Mouse (Mus musculus): Measurements from ENCODE around the gene Traf3.

Traf3 gene

GRCm38 (mm10) chr12:111152981-111153710 lies 13.0 kb upstream of the Traf3 start:
- no peak for DNase-seq (ENCODE audit: low spot score in 2 of 2)

DNA sequence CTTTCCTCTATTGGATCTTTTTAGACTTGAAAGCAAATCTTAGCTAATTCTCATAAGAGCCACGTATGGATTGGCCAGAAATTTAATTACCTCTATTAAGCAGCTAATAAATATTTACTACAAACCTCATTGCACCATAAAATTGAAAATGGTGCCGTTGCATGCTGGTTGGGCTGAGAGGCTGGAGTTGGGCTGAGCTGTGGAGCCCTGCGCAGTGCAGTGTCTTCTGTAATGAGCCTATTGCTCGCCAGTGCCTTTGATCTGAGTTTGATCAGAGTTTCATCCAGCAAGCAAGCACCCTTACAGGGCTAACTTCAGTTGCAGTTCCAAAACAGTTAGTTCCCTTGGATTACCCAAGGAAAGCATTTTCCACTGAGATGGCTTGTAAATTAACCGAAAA lies 12.2 kb upstream of the Traf3 start:
- no peak for DNase-seq (ENCODE audit: low spot score in 2 of 2)

DNA sequence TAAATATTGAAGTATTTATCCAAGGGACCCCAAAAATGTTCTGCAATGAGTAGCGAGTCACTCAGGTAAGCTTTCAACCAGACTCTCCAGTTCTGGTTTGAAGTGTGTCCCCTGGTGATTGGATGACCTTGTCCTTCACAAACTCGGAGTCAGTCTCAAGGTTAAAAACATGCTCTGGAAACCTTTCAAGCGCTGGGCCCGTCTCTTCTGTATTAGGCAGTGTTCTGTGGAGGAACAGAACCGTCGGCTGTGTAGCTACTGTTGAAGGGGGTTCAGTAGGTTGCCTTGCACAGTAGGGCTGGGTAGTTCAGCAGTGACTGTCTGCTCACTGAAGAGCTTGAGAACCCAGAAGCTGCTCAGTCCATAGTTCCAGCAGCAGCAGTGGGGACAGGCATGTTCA lies 11.5 kb upstream of the Traf3 start:
- no peak for DNase-seq (ENCODE audit: low spot score in 2 of 2)

DNA sequence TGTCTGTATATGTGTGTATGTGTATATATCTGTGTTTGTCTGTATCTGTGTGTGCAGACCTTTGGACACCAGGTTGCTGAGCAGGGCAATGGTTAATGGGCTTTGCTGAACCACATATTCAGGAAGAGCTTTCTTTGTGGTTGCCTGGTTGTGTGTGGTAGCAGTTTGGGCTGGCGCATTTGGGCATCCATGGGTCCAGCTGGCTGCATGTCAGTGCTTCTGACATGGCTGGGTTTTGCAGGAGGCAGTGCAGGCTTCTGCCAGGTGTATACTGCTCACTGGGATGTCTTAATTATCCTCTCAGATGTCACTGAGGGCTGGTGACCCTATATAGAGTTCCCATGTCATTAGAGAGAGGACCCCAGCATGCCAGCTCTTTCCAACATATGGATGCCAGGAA lies 10.4 kb upstream of the Traf3 start:
- DNase-seq (ENCODE audit: low spot score in 2 of 2), result no peak

- no peak for DNase-seq (ENCODE audit: low spot score in 2 of 2)
Measured at GRCm38 (mm10) chr12:111159659-111160428, 6.3 kb upstream of the Traf3 start.

DNA sequence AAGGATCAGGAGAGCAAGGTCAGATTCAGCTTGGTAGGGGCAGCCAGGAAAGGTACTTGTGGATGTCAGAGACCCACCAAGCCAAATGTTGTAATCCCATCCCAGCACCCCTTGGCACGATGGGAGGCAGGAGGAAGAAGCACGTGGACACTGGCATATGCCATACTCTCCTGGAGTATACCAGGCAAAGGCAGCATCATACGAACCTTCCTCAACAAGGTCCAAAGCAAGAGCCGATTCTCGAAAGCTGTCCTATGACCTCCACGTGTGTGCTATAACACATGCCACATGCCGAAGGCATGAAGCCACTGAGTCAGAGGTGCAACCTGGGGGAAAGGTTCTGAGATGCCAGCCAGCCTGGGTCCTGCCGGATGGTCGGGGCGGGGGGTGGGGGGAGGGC lies 5.3 kb upstream of the Traf3 start:
- DNase-seq (ENCODE audit: low spot score in 2 of 2), result no peak

- no peak for DNase-seq (ENCODE audit: low spot score in 2 of 2)
Measured at GRCm38 (mm10) chr12:111161943-111162311, 4.2 kb upstream of the Traf3 start.

GRCm38 (mm10) chr12:111162312-111163061 lies 3.7 kb upstream of the Traf3 start:
- no peak for DNase-seq (ENCODE audit: low spot score in 2 of 2)

DNA sequence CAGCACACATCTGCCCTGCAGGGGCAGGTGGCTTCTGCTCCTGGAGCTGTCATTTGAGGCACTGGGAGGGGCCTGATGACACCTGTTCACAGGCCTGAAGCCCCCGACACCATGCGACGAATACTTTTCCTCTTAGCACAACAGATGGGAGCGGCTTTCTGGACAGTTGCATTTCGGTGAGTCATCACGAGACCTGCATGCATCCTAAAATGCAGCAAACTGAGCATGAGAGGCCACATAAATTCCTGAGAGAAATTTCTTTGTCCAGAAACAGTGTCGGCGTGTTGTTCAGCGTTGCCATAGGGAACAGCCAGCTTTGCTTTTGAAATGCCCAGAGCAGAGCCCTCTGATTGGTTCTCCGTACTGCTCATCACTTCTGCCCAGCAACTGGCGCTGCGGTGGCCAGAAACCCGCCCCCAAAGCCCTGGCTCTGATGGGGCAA lies 1.8 kb upstream of the Traf3 start:
- DNase-seq (ENCODE audit: low spot score in 2 of 2), result peak; percentile 79 to 90

DNA sequence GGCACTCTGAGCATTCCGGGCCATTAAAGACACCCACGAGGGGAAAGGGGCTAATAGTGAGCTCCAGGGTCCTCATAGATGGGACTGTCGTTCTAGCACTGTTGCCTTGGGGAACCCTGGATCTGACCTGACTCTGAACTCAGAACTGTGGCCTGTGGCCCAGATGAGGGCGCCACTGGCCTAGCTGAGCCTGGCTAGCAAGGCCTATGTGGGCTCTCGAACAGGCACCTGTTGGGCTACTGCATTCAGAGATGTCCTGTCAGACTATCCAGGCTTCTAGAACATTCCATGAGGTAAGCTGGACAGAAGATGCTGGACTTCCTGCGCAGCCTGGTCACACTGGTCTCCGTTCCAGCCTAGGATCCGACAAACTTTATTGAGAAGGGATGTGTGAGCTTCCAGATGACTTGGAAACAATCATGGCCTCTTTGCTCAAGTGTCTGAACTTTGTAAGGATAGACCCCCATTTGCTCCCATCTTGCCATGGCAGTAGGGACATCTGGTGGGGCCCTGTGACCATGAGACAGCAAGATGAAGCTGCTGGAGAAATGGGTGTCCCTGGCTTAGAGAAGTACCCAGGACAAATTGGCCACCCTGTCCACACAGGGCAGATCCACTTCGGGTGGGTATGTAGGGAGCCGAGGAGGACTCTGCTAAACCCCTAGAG lies 891 bp upstream of the Traf3 start:
- no peak for DNase-seq (ENCODE audit: low spot score in 2 of 2)

- no peak for DNase-seq (ENCODE audit: low spot score in 2 of 2)
Measured at GRCm38 (mm10) chr12:111166681-111167289, 615 bp downstream of the Traf3 start.

DNA sequence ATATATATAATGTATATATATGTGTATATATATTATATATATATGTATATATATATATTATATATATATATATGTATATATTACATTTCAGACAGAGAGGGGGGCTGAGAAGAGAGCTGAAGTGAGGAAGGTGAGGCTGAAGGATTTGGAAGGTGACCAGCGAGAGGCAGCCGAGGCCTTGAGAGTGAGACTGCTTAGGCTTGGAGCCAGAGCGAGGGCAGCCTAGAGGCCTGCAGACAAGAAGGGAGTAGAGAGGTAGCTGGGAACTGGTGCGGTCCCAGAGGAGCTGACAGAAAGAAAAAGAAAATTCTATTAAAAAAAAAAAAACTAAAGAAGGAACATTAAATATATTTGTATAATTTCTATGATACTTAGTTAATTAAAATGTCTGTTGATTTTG lies 2.7 kb downstream of the Traf3 start:
- no peak for DNase-seq (ENCODE audit: low spot score in 2 of 2)

GRCm38 (mm10) chr12:111178772-111179171 lies 12.6 kb downstream of the Traf3 start:
- no peak for DNase-seq (ENCODE audit: low spot score in 2 of 2)

GRCm38 (mm10) chr12:111181848-111182247 lies 15.7 kb downstream of the Traf3 start:
- DNase-seq (ENCODE audit: low spot score in 2 of 2), result no peak

- DNase-seq (ENCODE audit: low spot score in 2 of 2), result no peak
Measured at GRCm38 (mm10) chr12:111182378-111182777, 16.2 kb downstream of the Traf3 start.

GRCm38 (mm10) chr12:111184476-111184875 lies 18.3 kb downstream of the Traf3 start, which contains the start of gene 4930595D18Rik:
4930595D18Rik (minus strand) TSS chr12:111184491.
- DNase-seq (ENCODE audit: low spot score in 2 of 2), result no peak

DNA sequence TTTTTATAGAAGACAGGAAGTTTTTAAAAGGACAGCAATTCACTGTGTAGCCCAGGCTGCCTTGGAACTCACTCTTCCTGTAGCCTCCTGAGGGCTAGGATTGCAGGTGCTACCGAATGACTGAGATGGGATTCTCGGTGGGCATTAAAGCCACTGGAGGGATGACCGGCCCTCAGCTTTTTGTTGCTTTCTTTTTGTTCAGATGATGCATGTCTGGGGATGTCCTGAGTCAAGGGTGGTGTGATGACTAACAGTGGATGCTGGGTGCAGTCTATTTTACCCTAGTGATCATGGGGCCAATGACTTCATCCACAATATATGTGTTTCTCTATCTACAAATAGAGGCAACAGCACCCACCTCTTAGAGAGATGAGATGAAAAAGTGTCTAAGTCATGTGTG lies 20.8 kb downstream of the Traf3 start:
- DNase-seq (ENCODE audit: low spot score in 2 of 2), result no peak

DNA sequence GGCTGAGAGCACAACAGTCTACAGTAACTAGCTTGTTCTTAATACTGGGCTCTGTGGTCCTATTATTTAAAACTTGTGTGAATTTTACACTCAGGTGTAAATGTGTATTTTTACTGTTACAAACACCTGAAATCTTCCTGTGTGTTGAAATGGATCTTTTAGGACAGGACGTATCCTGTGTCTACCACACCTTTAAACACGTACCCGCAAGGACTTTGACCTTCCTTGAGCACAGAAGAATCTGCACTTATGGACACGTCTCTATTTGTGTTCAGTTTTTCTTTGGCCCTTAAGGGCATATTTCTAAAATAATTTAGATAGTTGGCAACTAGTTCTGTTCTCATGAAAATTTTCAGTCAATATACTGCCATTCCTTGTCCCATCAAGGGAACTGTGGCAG lies 22.1 kb downstream of the Traf3 start:
- DNase-seq (ENCODE audit: low spot score in 2 of 2), result no peak

DNA sequence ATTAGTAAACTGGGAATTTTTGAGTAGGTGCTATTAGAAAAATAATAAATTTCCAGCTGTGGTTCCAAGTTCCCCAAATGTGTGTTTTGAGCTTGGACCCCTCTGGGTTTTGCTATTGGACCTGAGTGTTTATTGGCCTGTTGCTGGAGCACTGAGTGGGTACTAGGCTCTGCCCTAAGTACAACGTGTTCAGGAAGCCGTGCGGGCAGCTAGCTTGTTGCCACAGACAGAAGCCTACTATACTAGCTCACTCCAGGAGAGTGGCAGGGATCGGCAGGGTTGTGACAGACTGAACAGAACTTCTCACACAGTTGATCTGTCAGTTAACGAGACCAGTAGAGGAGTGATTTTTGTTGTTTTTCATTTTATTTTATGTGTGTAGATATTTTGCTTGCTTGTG lies 24.2 kb downstream of the Traf3 start:
- no peak for DNase-seq (ENCODE audit: low spot score in 2 of 2)

GRCm38 (mm10) chr12:111190891-111191290 lies 24.7 kb downstream of the Traf3 start:
- DNase-seq (ENCODE audit: low spot score in 2 of 2), result no peak

- no peak for DNase-seq (ENCODE audit: low spot score in 2 of 2)
Measured at GRCm38 (mm10) chr12:111192777-111193176, 26.6 kb downstream of the Traf3 start.

DNA sequence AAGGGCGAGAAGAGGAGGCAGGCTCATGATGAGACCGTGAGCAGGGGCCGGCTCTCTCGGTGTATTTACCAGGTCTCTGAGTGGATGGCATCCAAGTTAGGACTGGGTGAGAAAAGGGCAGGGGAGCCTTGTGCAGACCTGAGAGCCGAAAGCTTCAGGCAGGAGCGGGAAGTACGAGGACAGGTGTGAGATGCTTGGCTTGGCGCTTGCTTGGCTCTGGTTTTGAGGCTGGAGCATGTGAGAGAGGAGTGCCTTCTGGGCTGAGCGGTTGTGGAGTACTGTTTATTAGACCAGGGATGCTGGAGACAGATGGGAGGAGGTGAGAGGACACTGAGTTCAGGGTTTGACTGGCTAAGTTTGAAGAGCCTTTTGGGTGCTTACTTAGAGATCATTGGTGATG lies 27.2 kb downstream of the Traf3 start:
- DNase-seq (ENCODE audit: low spot score in 2 of 2), result no peak
